Mouse (Mus musculus) myocyte (in vitro differentiated cells): Measurements from ENCODE around the gene Map3k20.
A peak's percentile ranks its signal among the peaks of the same experiment; 100 is the strongest.

ENCODE experiments used
- MAX ChIP-seq: IDR thresholded peaks from one replicate; pipeline ENCODE4 v1.6.1; 2011; ENCODE audit warnings: low read depth, mild to moderate bottlenecking, control low read depth
- MYOG ChIP-seq, 3 experiments: IDR thresholded peaks; one replicate each; pipeline ENCODE4 v1.6.1; 2011; ENCODE audit warnings: control low read depth in 2 of 3, low read depth in 2 of 3, mild to moderate bottlenecking in 2 of 3; ENCODE audit not compliant: insufficient read length in 2 of 3, control insufficient read depth in 1 of 3, insufficient read depth in 1 of 3
- POLR2A ChIP-seq: IDR thresholded peaks from one replicate; pipeline ENCODE4 v1.6.1; 2011; ENCODE audit warnings: low read depth, mild to moderate bottlenecking, control low read depth, moderate library complexity; ENCODE audit not compliant: insufficient read length
- USF1 ChIP-seq: IDR thresholded peaks from one replicate; pipeline ENCODE4 v1.6.1; 2011; ENCODE audit warnings: low read depth, mild to moderate bottlenecking, control low read depth, moderate library complexity

GRCm38 (mm10) chr2:72288932-72289534 is 3.6 kb downstream of the Map3k20 start:
- TF ChIP-seq USF1 = peak; percentile 85
- no peak for TF ChIP-seq MYOG (IDR thresholded peaks at IDR 0.05; ENCODE audit: control insufficient read depth in 1 of 3, insufficient read depth in 1 of 3, insufficient read length in 2 of 3, low read depth in 2 of 3)
- no peak for TF ChIP-seq MAX
- no peak for TF ChIP-seq POLR2A
